Mouse (Mus musculus): ENCODE results near the gene Mafg. TPM values are rescaled to one million over a fixed set of nuclear protein-coding genes. Genes with fewer than 3 reads are reported as not detected.

The Mafg gene
- total and polyA plus RNA-seq, 3 experiments = 26.5 to 113 (median 54.0) TPM

GRCm38 (mm10) chr11:120581490-120582267 lies 51.7 kb downstream of the Mafg start, which contains the start of gene Arhgdia:
Gene Arhgdia, minus strand, starts transcription at chr11:120581624.
- peak within 1 kb of the TSS; percentile 84 for H3K9ac ChIP-seq (ENCODE audit: control insufficient read depth, low read depth, low read length, poor library complexity, severe bottlenecking)
- peak within 1 kb of the TSS; percentile 76 to 94 for H3K4me3 ChIP-seq (ENCODE audit: control insufficient read depth in 1 of 2, insufficient read depth in 1 of 2, low read depth in 2 of 2, low read length in 2 of 2)
- H3K27ac ChIP-seq (ENCODE audit: control insufficient read depth, low read depth, low read length) = peak within 1 kb of the TSS; percentile 73
- TF ChIP-seq MYB (IDR thresholded peaks at IDR 0.05; ENCODE audit: low read depth, low read length) = no peak
- TF ChIP-seq ELF1 (IDR thresholded peaks at IDR 0.05; ENCODE audit: low read depth, low read length) = peak; percentile 99
- peak; percentile 96 for TF ChIP-seq NRF1 (IDR thresholded peaks at IDR 0.05; ENCODE audit: insufficient read depth, low read depth, low read length, poor library complexity, severe bottlenecking)
- TF ChIP-seq ZMIZ1 (IDR thresholded peaks at IDR 0.05; ENCODE audit: low read depth, low read length) = peak; percentile 78; the same call in 1 of the 2 replicates
- TF ChIP-seq CTCF (IDR thresholded peaks at IDR 0.05 in 2 of 3, conservative IDR thresholded peaks at IDR 0.05 in 1 of 3; ENCODE audit: control insufficient read depth in 1 of 3, insufficient read depth in 1 of 3, low read depth in 2 of 3, low read length in 3 of 3, poor library complexity in 1 of 3, severe bottlenecking in 1 of 3) = peak in 2 of 3 experiments; percentile 8 to 44; a peak in 4 of 6 replicates
- no peak for TF ChIP-seq USF2 (IDR thresholded peaks at IDR 0.05; ENCODE audit: borderline replicate concordance in 1 of 2, insufficient read depth in 1 of 2, low read depth in 1 of 2, low read length in 2 of 2)
- no peak; a peak in 1 of 4 replicates for TF ChIP-seq EP300 (IDR thresholded peaks at IDR 0.05; ENCODE audit: low read depth in 1 of 2, low read length in 2 of 2)
- TF ChIP-seq HCFC1 (IDR thresholded peaks at IDR 0.05; ENCODE audit: low read depth, low read length) = peak; percentile 85
- TF ChIP-seq USF1 (IDR thresholded peaks at IDR 0.05; ENCODE audit: low read depth, low read length) = peak; percentile 82
- TF ChIP-seq ZNF384 (IDR thresholded peaks at IDR 0.05; ENCODE audit: low read depth, low read length) = no peak
- TF ChIP-seq ZC3H11A (IDR thresholded peaks at IDR 0.05; ENCODE audit: low read depth, low read length) = no peak
- TF ChIP-seq UBTF (IDR thresholded peaks at IDR 0.05; ENCODE audit: borderline replicate concordance, insufficient read depth, low read depth, low read length) = 0 out of 2 replicates have a peak, but pooled peaks have one; percentile 8
- TF ChIP-seq ETS1 (IDR thresholded peaks at IDR 0.05; ENCODE audit: low read depth, low read length) = peak; percentile 23; the same call in 1 of the 2 replicates
- TF ChIP-seq MAX (IDR thresholded peaks at IDR 0.05; ENCODE audit: low read length) = peak; percentile 97
- 0 out of 2 replicates have a peak, but pooled peaks have one; percentile 10 for TF ChIP-seq BHLHE40 (IDR thresholded peaks at IDR 0.05; ENCODE audit: borderline replicate concordance, low read depth, low read length)
- TF ChIP-seq RAD21 (IDR thresholded peaks at IDR 0.05; ENCODE audit: low read depth, low read length) = no peak
- TF ChIP-seq CHD1 (IDR thresholded peaks at IDR 0.05; ENCODE audit: low read depth, low read length) = 0 out of 2 replicates have a peak, but pooled peaks have one; percentile 69
- peak; percentile 79 to 89 for TF ChIP-seq POLR2A (IDR thresholded peaks at IDR 0.05; ENCODE audit: control insufficient read depth in 1 of 2, insufficient read depth in 1 of 2, low read depth in 1 of 2, low read length in 2 of 2, poor library complexity in 1 of 2)
- peak; percentile 66; the same call in 1 of the 2 replicates for TF ChIP-seq TCF12 (IDR thresholded peaks at IDR 0.05; ENCODE audit: low read depth, low read length)
- TF ChIP-seq TAL1 (IDR thresholded peaks at IDR 0.05; ENCODE audit: low read length) = no peak
- no peak for TF ChIP-seq MEF2A (IDR thresholded peaks at IDR 0.05; ENCODE audit: extremely low read depth, insufficient replicate concordance, low read depth, low read length, poor library complexity, severe bottlenecking)
- no peak for TF ChIP-seq SMC3 (IDR thresholded peaks at IDR 0.05; ENCODE audit: low read depth, low read length)
- peak; percentile 66 for TF ChIP-seq MXI1 (IDR thresholded peaks at IDR 0.05; ENCODE audit: low read depth, low read length)
- TF ChIP-seq NELFE (IDR thresholded peaks at IDR 0.05; ENCODE audit: low read depth, low read length) = peak; percentile 94
- peak; percentile 79 for TF ChIP-seq TBP (IDR thresholded peaks at IDR 0.05; ENCODE audit: low read depth, low read length)
- TF ChIP-seq E2F4 (IDR thresholded peaks at IDR 0.05; ENCODE audit: borderline replicate concordance, low read depth, low read length) = peak; percentile 21; the same call in 1 of the 2 replicates
- 0 out of 2 replicates have a peak, but pooled peaks have one; percentile 29 for TF ChIP-seq POLR2AphosphoS5 (IDR thresholded peaks at IDR 0.05; ENCODE audit: borderline replicate concordance, low read depth, low read length)
- peak; percentile 79 for TF ChIP-seq SIN3A (IDR thresholded peaks at IDR 0.05; ENCODE audit: low read length)
- peak; percentile 80 for TF ChIP-seq POLR2AphosphoS2 (IDR thresholded peaks at IDR 0.05; ENCODE audit: low read length)
- peak; percentile 81 for TF ChIP-seq MAZ (IDR thresholded peaks at IDR 0.05; ENCODE audit: low read depth, low read length)
- TF ChIP-seq GABPA (IDR thresholded peaks at IDR 0.05; ENCODE audit: low read depth, low read length) = no peak
- peak; percentile 98 for TF ChIP-seq MYC (IDR thresholded peaks at IDR 0.05; ENCODE audit: low read depth, low read length)
- peak; percentile 68; the same call in 1 of the 2 replicates for TF ChIP-seq RCOR1 (IDR thresholded peaks at IDR 0.05; ENCODE audit: low read depth, low read length)
- no peaks in the 10 kb centered on the region for H3K9me3 ChIP-seq (replicated peaks; ENCODE audit: insufficient read depth, low read length)
- H3K4me1 ChIP-seq (ENCODE audit: control insufficient read depth in 1 of 2, insufficient read depth in 2 of 2, low read length in 2 of 2) = peaks cover 5 to 18% of the 10 kb centered on the region in 2 experiments
- DNase-seq (ENCODE audit: low read depth, low spot score) = peak; percentile 93
- H3K36me3 ChIP-seq (ENCODE audit: control insufficient read depth in 1 of 2, insufficient read depth in 2 of 2, low read length in 2 of 2) = peaks cover 7 to 12% of the 10 kb centered on the region in 2 experiments; a peak in 3 of 4 replicates
- no peaks in the 10 kb centered on the region for H3K27me3 ChIP-seq (ENCODE audit: control insufficient read depth in 1 of 2, insufficient read depth in 2 of 2, low read length in 2 of 2)
- H3K79me2 ChIP-seq (ENCODE audit: control insufficient read depth, insufficient read depth, low read length, poor library complexity) = peaks cover 35% of the 10 kb centered on the region
